ENCODE assay signal across 8 mouse cellular contexts in genomic region chr1:63113274-63114135, GRCm38 (mm10). TPM values are rescaled to one million over a fixed set of nuclear protein-coding genes. Genes with fewer than 3 reads are reported as not detected.
DNase-seq lines count a peak whose midpoint lies in the region; ATAC-seq lines count a peak whose summit lies in the region.

No protein-coding gene starts in this region.

- peak overlapping the region; percentile 100 for H3K27ac ChIP-seq in embryonic facial prominence, embryonic 10.5 days (replicated peaks)
- peak overlapping the region; percentile 96 for H3K27ac ChIP-seq in liver, embryonic 13.5 days

- no peaks in the 10 kb centered on the region for H3K9me3 ChIP-seq in embryonic facial prominence, embryonic 10.5 days
- H3K9me3 ChIP-seq in liver, embryonic 13.5 days (replicated peaks) = no peaks in the 10 kb centered on the region

- peak overlapping the region; percentile 98 for H3K9ac ChIP-seq in liver, embryonic 13.5 days

- peaks cover 38% of the 10 kb centered on the region for H3K4me1 ChIP-seq in embryonic facial prominence, embryonic 10.5 days
- peaks cover 52% of the 10 kb centered on the region for H3K4me1 ChIP-seq in liver, embryonic 13.5 days (replicated peaks)

- peak overlapping the region; percentile 97 for H3K4me3 ChIP-seq in embryonic facial prominence, embryonic 10.5 days
- H3K4me3 ChIP-seq in liver, embryonic 13.5 days (replicated peaks) = peak overlapping the region; percentile 88

- peak overlapping the region; percentile 87 for H3K4me2 ChIP-seq in liver, embryonic 13.5 days

- DNase-seq in layer of hippocampus, adult 11-12 months (ENCODE audit: low spot score) = peak; percentile 29
- DNase-seq in layer of hippocampus, adult 9-10 months (ENCODE audit: low spot score) = no peak
- peak; percentile 69 for DNase-seq in embryonic facial prominence, embryonic 10.5 days (ENCODE audit: low spot score)
- peak; percentile 44 for DNase-seq in heart, adult 8-10 months (ENCODE audit: low spot score)
- DNase-seq in kidney, adult 9 months = peak; percentile 55
- DNase-seq in liver, embryonic 13.5 days = peak; percentile 67
- DNase-seq in neural tube, embryonic 10.5 days (ENCODE audit: extremely low spot score, low spot score) = peak; percentile 63
- peak; percentile 78 for DNase-seq in testis, postnatal 14 days (ENCODE audit: low spot score)

- peak; percentile 78 for ATAC-seq in liver, embryonic 13.5 days (ENCODE audit: low read depth)

- WGBS in embryonic facial prominence, embryonic 10.5 days = under 1% methylated on average over 91 of the region's 92 CpGs
- under 1% methylated on average over 51 of the region's 92 CpGs for WGBS in liver, embryonic 13.5 days (ENCODE audit: insufficient replicate concordance)

- no peaks in the 10 kb centered on the region for H3K27me3 ChIP-seq in embryonic facial prominence, embryonic 10.5 days (replicated peaks; ENCODE audit: low read depth, poor library complexity, severe bottlenecking)
- H3K27me3 ChIP-seq in liver, embryonic 13.5 days = no peaks in the 10 kb centered on the region

- H3K36me3 ChIP-seq in embryonic facial prominence, embryonic 10.5 days (replicated peaks) = peaks cover 19% of the 10 kb centered on the region
- H3K36me3 ChIP-seq in liver, embryonic 13.5 days = peaks cover 20% of the 10 kb centered on the region

RNA-seq across cellular contexts. Expression of gene Ino80d, which starts 1.0 kb away (rescaled TPM):
- 9.7 and 10.4 TPM in 2 replicates for polyA plus RNA-seq in embryonic facial prominence, embryonic 10.5 days (2016; fragmentation: Nextera tagmentation; extraction: Ambion mirVana)
- 10 to 100 TPM; 15.1 to 18.8 (median 16.8) TPM for total RNA-seq in heart, adult 8-10 months (2022)
- 3.8 and 4.8 TPM in 2 replicates for polyA plus RNA-seq in liver, embryonic 13.5 days (2015; fragmentation: Nextera tagmentation; extraction: Ambion mirVana)
